In the genomic region with DNA sequence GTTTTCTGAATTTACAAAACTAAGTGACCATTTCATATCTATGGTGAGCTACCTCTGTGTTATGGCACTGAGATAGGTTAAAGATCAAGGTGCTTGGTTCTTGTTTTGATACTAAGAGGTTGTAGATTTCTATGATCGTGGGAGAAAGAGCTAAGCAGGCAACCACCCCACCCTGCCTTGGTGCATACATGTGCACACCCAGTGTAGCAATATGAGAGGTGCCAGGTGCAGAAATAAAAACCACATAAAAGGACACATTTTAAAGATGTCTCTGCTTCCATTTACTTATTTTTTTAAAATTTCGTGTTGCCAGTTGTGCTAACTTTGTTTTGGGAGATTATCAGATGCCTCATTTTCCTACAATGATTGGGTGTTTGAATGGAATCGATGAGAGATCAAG, we compare ENCODE assay signal across 30 mouse cellular contexts. TPM values are rescaled to one million over a fixed set of nuclear protein-coding genes. Genes with fewer than 3 reads are reported as not detected.
DNase-seq lines count a peak whose midpoint lies in the region; ATAC-seq lines count a peak whose summit lies in the region.
"Had no signal": no experiment of that assay in that cellular context is flagged by ENCODE, and none has a peak within 500 bp of the region (broad histone marks: within the 10 kb centered on the region; RNA-seq: fewer than 3 reads in every experiment).

No protein-coding gene starts in this region.

- no peaks in the 10 kb centered on the region for H3K27me3 ChIP-seq in embryonic facial prominence, embryonic 10.5 days (replicated peaks; ENCODE audit: low read depth, poor library complexity, severe bottlenecking)
- H3K27me3 ChIP-seq: CH12.LX; forebrain, embryonic 13.5 days; hindbrain, embryonic 12.5 days; hindbrain, embryonic 15.5 days had no signal

- WGBS in embryonic facial prominence, embryonic 10.5 days, result 88% methylated on average over 3 of the region's 3 CpGs

- no peaks in the 10 kb centered on the region for H3K9me3 ChIP-seq in embryonic facial prominence, embryonic 10.5 days
- H3K9me3 ChIP-seq: forebrain, embryonic 10.5 days; forebrain, embryonic 13.5 days; G1E; hindbrain, embryonic 12.5 days; hindbrain, embryonic 15.5 days had no signal

- peak; percentile 31 for DNase-seq in CD4-positive helper T cell, adult 2 months (ENCODE audit: low read depth, low spot score)
- DNase-seq in thymus, postnatal 0 days (ENCODE audit: low spot score), result peak; percentile 70
- DNase-seq in thymus, postnatal 25 days, result peak; percentile 41
- DNase-seq in lung, postnatal 36 days, result no peak
- no peak for DNase-seq in right cerebral cortex, adult 2 months (ENCODE audit: low spot score in 2 of 2)
- no peak for DNase-seq in kidney, adult 9 months
- DNase-seq in embryonic facial prominence, embryonic 10.5 days (ENCODE audit: low spot score), result no peak
- DNase-seq: adrenal gland, adult 8-10 months; adrenal gland, postnatal 25 days; B cell, adult 2 months; cerebellum, adult 11-12 months; cerebellum, adult 8-10 months; cerebellum, postnatal 10 days; cerebellum, postnatal 36 days; embryo, embryonic 11 days; gastrocnemius, adult 2 months; gastrocnemius, postnatal 14 days; heart, adult 18-20 months had no signal

- no peak overlapping the region for H3K27ac ChIP-seq in embryonic facial prominence, embryonic 10.5 days (replicated peaks)
- H3K27ac ChIP-seq: forebrain, embryonic 10.5 days; forebrain, embryonic 13.5 days; gastrocnemius, adult 2 months; hindbrain, embryonic 12.5 days; hindbrain, embryonic 15.5 days had no signal

- H3K4me1 ChIP-seq in embryonic facial prominence, embryonic 10.5 days, result no peaks in the 10 kb centered on the region
- H3K4me1 ChIP-seq: forebrain, embryonic 10.5 days; forebrain, embryonic 13.5 days; hindbrain, embryonic 12.5 days; hindbrain, embryonic 15.5 days had no signal

- H3K36me3 ChIP-seq in embryonic facial prominence, embryonic 10.5 days (replicated peaks), result no peaks in the 10 kb centered on the region
- H3K36me3 ChIP-seq: forebrain, embryonic 10.5 days; G1E; hindbrain, embryonic 12.5 days; hindbrain, embryonic 15.5 days had no signal

- H3K4me3 ChIP-seq in embryonic facial prominence, embryonic 10.5 days, result no peak overlapping the region
- H3K4me3 ChIP-seq: forebrain, embryonic 10.5 days; forebrain, embryonic 13.5 days; gastrocnemius, adult 2 months; hindbrain, embryonic 12.5 days; hindbrain, embryonic 15.5 days had no signal

- peak; percentile 43 for ATAC-seq in CD4-positive, CD25-positive, alpha-beta regulatory T cell, adult 4 months
- ATAC-seq: forebrain, embryonic 13.5 days; forebrain, embryonic 16.5 days had no signal

RNA-seq across cellular contexts. Expression of a gene that starts 9.4 kb away (rescaled TPM):
- polyA plus RNA-seq in CD4-positive, CD25-positive, alpha-beta regulatory T cell, adult 4 months (2017; shearing (Covaris generic)), result 1 to 10 TPM in 1 of 2 experiments, under 1 TPM in 1; 0.93 to 1.3 TPM
- 1.0 and 1.1 TPM in 2 replicates for polyA plus RNA-seq in thymus, postnatal 0 days (2015; fragmentation: Nextera tagmentation; extraction: Ambion mirVana)
- polyA plus RNA-seq in embryonic facial prominence, embryonic 10.5 days (2016; fragmentation: Nextera tagmentation; extraction: Ambion mirVana), result 0.33 TPM in 1 of 2 replicates, not detected in the other
- polyA plus RNA-seq: brain, embryonic 14.5 days; cortical plate, adult 2 months; forebrain, embryonic 16.5 days; frontal cortex, adult 2 months; G1E; heart, postnatal 0 days had no signal

RNA-seq across cellular contexts. Expression of a gene that starts 33.1 kb away (rescaled TPM):
- 1 to 10 TPM; 2.3 to 6.2 TPM for polyA plus RNA-seq in CD4-positive, CD25-positive, alpha-beta regulatory T cell, adult 4 months (2017; shearing (Covaris generic))
- polyA plus RNA-seq in thymus, postnatal 0 days (2015; fragmentation: Nextera tagmentation; extraction: Ambion mirVana), result 2.1 and 2.9 TPM in 2 replicates
- 0.57 and 0.81 TPM in 2 replicates for polyA plus RNA-seq in embryonic facial prominence, embryonic 10.5 days (2016; fragmentation: Nextera tagmentation; extraction: Ambion mirVana)
- polyA plus RNA-seq: G1E had no signal

Comparison
In these comparisons a context has a peak if more than half of its experiments do, and no peak if none do; other contexts are left out.
1. DNase-seq: peak in CD4-positive helper T cell, adult 2 months (single experiment), thymus, postnatal 0 days (single experiment) and thymus, postnatal 25 days (single experiment); none in lung, postnatal 36 days (single experiment), right cerebral cortex, adult 2 months (0 of 2), kidney, adult 9 months (single experiment) and embryonic facial prominence, embryonic 10.5 days (single experiment).